Mouse (Mus musculus): ENCODE results near the gene Acbd4.

DNA sequence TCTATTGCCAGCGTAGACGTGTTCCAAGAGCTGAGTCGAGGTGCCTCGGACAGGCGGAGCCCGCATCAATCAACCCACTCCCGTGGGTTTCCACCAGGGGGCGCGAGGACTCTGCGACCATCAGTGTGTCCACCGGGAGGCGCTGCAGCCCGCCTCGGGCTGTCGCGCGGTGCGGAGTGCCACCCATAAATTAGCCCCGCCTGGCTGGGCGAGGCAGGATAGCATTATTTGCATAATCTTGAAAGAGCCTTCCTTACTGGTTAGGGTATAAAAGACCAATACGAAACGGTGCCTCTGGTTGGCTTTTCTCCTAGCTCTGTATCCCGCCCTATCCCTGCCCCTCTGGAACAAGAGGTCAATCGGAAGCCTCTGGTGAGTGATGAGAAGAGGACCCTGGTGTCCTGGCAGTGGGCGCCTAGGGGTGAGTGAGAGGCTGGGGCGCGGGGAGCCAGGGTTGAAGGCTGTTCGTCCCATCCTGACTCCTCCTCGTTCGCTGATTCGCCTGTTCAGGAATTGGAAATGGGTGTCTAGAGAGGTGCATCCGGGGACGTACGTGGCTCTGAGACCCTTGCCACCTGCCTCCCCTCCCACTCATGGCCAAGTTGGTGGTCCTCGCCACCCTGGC lies 1.4 kb downstream of the Acbd4 start:
- TF ChIP-seq CTCF (IDR thresholded peaks at IDR 0.05; ENCODE audit: borderline replicate concordance, extremely low read depth, insufficient read depth, insufficient read length) (peak; percentile 100), POLR2A (IDR thresholded peaks at IDR 0.05; ENCODE audit: borderline replicate concordance, extremely low read depth, insufficient read depth, insufficient read length, poor library complexity, severe bottlenecking) (no peak)
